Comparison of ENCODE assay signal across 8 mouse cellular contexts in genomic region chr11:112810447-112811151, GRCm38 (mm10). TPM values are rescaled to one million over a fixed set of nuclear protein-coding genes. Genes with fewer than 3 reads are reported as not detected.
DNase-seq lines count a peak whose midpoint lies in the region; ATAC-seq lines count a peak whose summit lies in the region.

No protein-coding gene starts in this region.

- no peak overlapping the region for H3K27ac ChIP-seq in heart, embryonic 15.5 days
- no peak overlapping the region for H3K27ac ChIP-seq in embryonic facial prominence, embryonic 12.5 days
- H3K27ac ChIP-seq in intestine, embryonic 15.5 days, result no peak overlapping the region
- H3K27ac ChIP-seq in midbrain, embryonic 10.5 days (replicated peaks), result peak overlapping the region; percentile 82

- H3K9me3 ChIP-seq in heart, embryonic 15.5 days (replicated peaks), result no peaks in the 10 kb centered on the region
- no peaks in the 10 kb centered on the region for H3K9me3 ChIP-seq in embryonic facial prominence, embryonic 12.5 days
- no peaks in the 10 kb centered on the region for H3K9me3 ChIP-seq in intestine, embryonic 15.5 days
- no peaks in the 10 kb centered on the region for H3K9me3 ChIP-seq in midbrain, embryonic 10.5 days (replicated peaks)

- H3K4me1 ChIP-seq in heart, embryonic 15.5 days (replicated peaks), result peaks cover 5% of the 10 kb centered on the region; the same call in 1 of the 2 replicates
- peaks cover 22% of the 10 kb centered on the region for H3K4me1 ChIP-seq in embryonic facial prominence, embryonic 12.5 days
- peaks cover 12% of the 10 kb centered on the region; the same call in 1 of the 2 replicates for H3K4me1 ChIP-seq in intestine, embryonic 15.5 days (replicated peaks)
- peaks cover 55% of the 10 kb centered on the region for H3K4me1 ChIP-seq in midbrain, embryonic 10.5 days

- ATAC-seq in heart, embryonic 15.5 days (replicated peaks; ENCODE audit: insufficient number of reproducible peaks, insufficient read depth, low FRiP score, low read depth), result no peak
- no peak for ATAC-seq in embryonic facial prominence, embryonic 12.5 days (ENCODE audit: insufficient number of reproducible peaks, insufficient read depth, low FRiP score, low TSS enrichment)
- peak; percentile 74 for ATAC-seq in intestine, embryonic 15.5 days
- ATAC-seq in CD4-positive, CD25-positive, alpha-beta regulatory T cell, adult 4 months, result no peak

- H3K27me3 ChIP-seq in heart, embryonic 15.5 days, result peaks cover 31% of the 10 kb centered on the region
- H3K27me3 ChIP-seq in embryonic facial prominence, embryonic 12.5 days, result 0 out of 2 replicates have a peak, but pooled peaks cover 4% of the 10 kb centered on the region
- no peaks in the 10 kb centered on the region for H3K27me3 ChIP-seq in intestine, embryonic 15.5 days (replicated peaks)
- peaks cover 37% of the 10 kb centered on the region for H3K27me3 ChIP-seq in midbrain, embryonic 10.5 days (ENCODE audit: low read depth, poor library complexity, severe bottlenecking)

- peak overlapping the region; percentile 36 for H3K4me3 ChIP-seq in heart, embryonic 15.5 days
- H3K4me3 ChIP-seq in embryonic facial prominence, embryonic 12.5 days, result peak overlapping the region; percentile 21
- H3K4me3 ChIP-seq in intestine, embryonic 15.5 days (replicated peaks), result peak overlapping the region; percentile 9; the same call in 1 of the 2 replicates
- peak overlapping the region; percentile 51 for H3K4me3 ChIP-seq in midbrain, embryonic 10.5 days

- H3K4me2 ChIP-seq in heart, embryonic 15.5 days, result peak overlapping the region; percentile 70
- peak overlapping the region; percentile 48 for H3K4me2 ChIP-seq in embryonic facial prominence, embryonic 12.5 days (replicated peaks)
- peak overlapping the region; percentile 57 for H3K4me2 ChIP-seq in intestine, embryonic 15.5 days (replicated peaks)

- no peak overlapping the region for H3K9ac ChIP-seq in heart, embryonic 15.5 days
- H3K9ac ChIP-seq in embryonic facial prominence, embryonic 12.5 days, result no peak overlapping the region
- no peak overlapping the region for H3K9ac ChIP-seq in intestine, embryonic 15.5 days

- intact Hi-C loops in heart, postnatal 25 days (cut with DNase I), result no loop called here

- H3K36me3 ChIP-seq in heart, embryonic 15.5 days, result no peaks in the 10 kb centered on the region
- no peaks in the 10 kb centered on the region for H3K36me3 ChIP-seq in embryonic facial prominence, embryonic 12.5 days
- no peaks in the 10 kb centered on the region for H3K36me3 ChIP-seq in intestine, embryonic 15.5 days
- H3K36me3 ChIP-seq in midbrain, embryonic 10.5 days, result no peaks in the 10 kb centered on the region

- DNase-seq in heart, postnatal 25 days (ENCODE audit: low spot score), result no peak
- no peak for DNase-seq in midbrain, embryonic 10.5 days (ENCODE audit: low spot score)
- DNase-seq in spleen, adult 18-20 months, result no peak
- DNase-seq in ovary, postnatal 14 days (ENCODE audit: low spot score), result no peak

- WGBS in heart, embryonic 15.5 days, result 3% methylated on average over 17 of the region's 17 CpGs
- WGBS in embryonic facial prominence, embryonic 12.5 days, result 2% methylated on average over 17 of the region's 17 CpGs
- 3% methylated on average over 17 of the region's 17 CpGs for WGBS in intestine, embryonic 15.5 days
- WGBS in midbrain, embryonic 10.5 days, result 5% methylated on average over 17 of the region's 17 CpGs

RNA-seq across cellular contexts. Expression of gene Sox9, which starts 28.6 kb away (rescaled TPM):
- polyA plus RNA-seq in heart, embryonic 15.5 days (2015; fragmentation: Nextera tagmentation; extraction: Ambion mirVana), result 24.7 and 27.7 TPM in 2 replicates
- total RNA-seq in heart, postnatal 25 days (2021), result 1 to 10 TPM; 2.2 to 2.6 TPM
- 138 and 149 TPM in 2 replicates for polyA plus RNA-seq in embryonic facial prominence, embryonic 12.5 days (2016; fragmentation: Nextera tagmentation; extraction: Ambion mirVana)
- 35.0 and 41.2 TPM in 2 replicates for polyA plus RNA-seq in intestine, embryonic 15.5 days (2015; fragmentation: Nextera tagmentation; extraction: Ambion mirVana)
- polyA plus RNA-seq in midbrain, embryonic 10.5 days (2016; fragmentation: Nextera tagmentation; extraction: Ambion mirVana), result 61.8 and 108 TPM in 2 replicates
- not detected for polyA plus RNA-seq in CD4-positive, CD25-positive, alpha-beta regulatory T cell, adult 4 months (2017; shearing (Covaris generic))

Comparison
In these comparisons a context has a peak if more than half of its experiments do, and no peak if none do; other contexts are left out.
1. RNA of gene Sox9, which starts 28.6 kb away (polyA plus RNA-seq): 138 to 149 TPM in embryonic facial prominence, embryonic 12.5 days, 61.8 to 108 TPM in midbrain, embryonic 10.5 days, 35.0 to 41.2 TPM in intestine, embryonic 15.5 days and 24.7 to 27.7 TPM in heart, embryonic 15.5 days; not detected in CD4-positive, CD25-positive, alpha-beta regulatory T cell, adult 4 months; every median in the first group is over 10 times any median in the second.
2. Peak in every context shown above with its lines, with median percentiles within 50 percentile points of each other: H3K4me2 ChIP-seq and H3K4me3 ChIP-seq.